Mouse (Mus musculus): ENCODE results near the gene Bmt2.

The Bmt2 gene

GRCm38 (mm10) chr6:13619618-13620017 lies 58.1 kb downstream of the Bmt2 start:
- DNase-seq (ENCODE audit: low read depth in 1 of 2, low spot score in 2 of 2): no peak

DNA sequence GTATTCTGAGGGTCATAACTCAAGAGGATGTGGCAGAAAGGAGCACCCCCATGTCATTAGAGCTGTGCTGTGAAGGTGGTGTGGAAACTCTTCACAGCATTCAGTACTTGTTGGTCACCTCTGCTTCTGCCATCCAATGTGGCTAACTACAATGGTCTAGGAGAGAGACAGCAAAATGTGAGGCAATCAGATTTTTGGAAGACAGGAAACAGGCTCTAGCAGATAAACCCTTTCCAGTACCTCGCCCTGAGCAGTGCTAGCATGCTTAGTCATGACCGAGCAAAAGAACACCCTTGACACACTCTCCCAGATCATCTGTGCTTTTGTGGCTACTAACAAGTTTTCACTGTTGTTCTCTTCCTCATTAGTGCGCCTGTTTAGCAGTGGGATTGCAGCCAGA lies 60.7 kb downstream of the Bmt2 start:
- no peak for DNase-seq (ENCODE audit: low read depth in 1 of 2, low spot score in 2 of 2)

- DNase-seq (ENCODE audit: low read depth in 1 of 2, low spot score in 2 of 2): no peak
These were observed 63.2 kb downstream of the Bmt2 start for GRCm38 (mm10) chr6:13614568-13614967.

DNA sequence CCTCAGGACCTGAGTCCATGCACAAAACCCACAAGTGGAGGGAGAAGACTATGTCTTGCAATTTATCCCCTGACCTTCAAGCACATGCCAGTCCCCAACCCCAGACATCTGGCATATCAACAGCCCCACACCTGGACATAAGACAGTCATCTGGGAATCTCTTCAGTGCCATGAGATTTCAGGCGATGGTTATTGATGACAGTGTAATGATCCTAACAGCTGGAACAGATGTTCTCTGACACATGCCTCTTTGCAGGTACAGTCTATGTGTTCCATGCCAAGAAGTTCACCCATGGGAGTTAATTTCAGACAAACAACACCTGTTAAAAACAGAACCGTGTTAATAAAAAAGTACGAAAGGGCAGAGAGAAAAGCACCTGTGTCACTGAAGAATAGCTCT lies 64.1 kb downstream of the Bmt2 start:
- no peak for DNase-seq (ENCODE audit: low read depth in 1 of 2, low spot score in 2 of 2)

- DNase-seq (ENCODE audit: low read depth in 1 of 2, low spot score in 2 of 2): no peak
These were observed 66.9 kb downstream of the Bmt2 start for GRCm38 (mm10) chr6:13610869-13611268.

- DNase-seq (ENCODE audit: low read depth in 1 of 2, low spot score in 2 of 2): no peak
These were observed 68.2 kb downstream of the Bmt2 start for GRCm38 (mm10) chr6:13609353-13610140.

DNA sequence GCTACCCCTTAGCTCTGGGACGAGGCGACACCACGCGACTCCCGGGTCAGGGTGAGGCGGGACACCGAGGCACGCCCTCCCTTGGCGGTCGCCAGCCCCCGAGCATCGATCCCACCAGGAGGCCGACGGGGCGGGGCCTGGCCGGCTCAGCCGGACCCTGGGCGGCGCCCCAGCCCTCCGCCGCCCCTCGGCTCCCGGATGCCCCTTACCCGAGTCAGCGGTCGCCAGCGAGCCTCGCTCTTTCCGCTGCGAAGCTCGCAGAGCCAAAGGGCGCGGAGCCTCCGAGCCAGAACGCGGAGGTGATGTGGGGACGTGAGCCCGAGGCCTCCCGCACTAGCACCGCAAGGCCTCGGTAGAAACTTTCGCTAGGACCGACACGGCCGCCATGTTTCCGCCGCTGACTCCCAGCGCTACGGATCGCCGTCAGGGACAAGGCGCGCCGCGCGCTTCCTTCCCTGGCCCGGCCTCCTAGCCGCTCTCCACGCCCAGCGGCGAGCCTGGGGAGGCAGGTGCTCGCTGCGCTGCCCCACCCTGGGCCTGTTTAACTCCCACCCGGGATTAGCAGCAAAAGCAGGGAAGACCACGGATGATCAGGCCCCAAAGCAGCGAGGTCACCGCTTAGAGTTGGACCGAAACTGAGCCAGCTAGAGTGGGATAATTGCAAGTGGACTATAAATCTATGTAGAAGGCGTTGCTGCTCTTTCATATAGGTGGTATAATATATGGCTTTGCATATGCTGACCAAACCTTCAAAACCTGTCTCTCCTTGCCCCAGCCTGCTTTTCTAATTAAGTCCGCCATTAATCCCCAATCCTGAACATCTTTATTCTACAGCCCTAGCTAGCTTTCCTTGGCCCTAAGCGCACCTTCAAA lies 69.9 kb downstream of the Bmt2 start, which contains the start of gene Tmem168:
Gene Tmem168 (minus strand): TSS at position 480 of the 873 bp plus-strand sequence.
- DNase-seq (ENCODE audit: low read depth in 1 of 2, low spot score in 2 of 2): peak; percentile 69 to 81

DNA sequence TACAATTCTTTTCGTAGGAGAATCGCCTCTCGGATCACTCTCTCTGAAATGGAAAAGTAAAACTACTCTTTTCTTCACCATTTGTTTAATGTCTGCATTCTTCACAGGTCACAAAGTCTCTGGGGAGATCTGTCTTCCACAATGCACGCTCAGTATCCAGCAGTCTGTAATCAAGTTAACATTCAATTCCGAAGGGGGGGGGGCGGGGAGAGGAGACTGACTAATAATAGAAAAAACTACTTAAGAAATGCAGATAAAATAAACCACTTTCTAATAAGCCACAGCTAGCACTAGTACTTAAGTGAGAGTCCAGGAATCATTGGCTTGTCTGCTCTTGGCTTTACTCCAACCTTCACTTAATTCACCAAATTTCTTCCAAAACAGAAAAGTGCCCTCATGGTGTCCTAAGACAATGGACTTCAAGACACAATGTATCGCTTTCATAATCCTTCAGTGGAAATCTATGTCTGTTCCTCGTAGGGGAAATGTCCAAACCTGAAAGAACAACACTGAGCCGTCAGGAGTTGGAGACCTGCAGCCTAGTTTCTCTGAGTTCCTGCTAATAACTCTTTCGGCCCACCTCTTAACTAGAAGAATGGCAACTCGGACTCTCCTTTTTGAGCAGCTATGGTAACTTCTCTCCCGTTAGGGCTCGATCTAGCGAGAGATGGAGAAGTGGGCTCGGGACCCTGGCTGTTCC lies 70.7 kb downstream of the Bmt2 start:
- peak in 1 of 2 experiments; percentile 13 for DNase-seq (ENCODE audit: low read depth in 1 of 2, low spot score in 2 of 2)

- DNase-seq (ENCODE audit: low read depth in 1 of 2, low spot score in 2 of 2): no peak
These were observed 71.4 kb downstream of the Bmt2 start for GRCm38 (mm10) chr6:13606394-13606793.

DNA sequence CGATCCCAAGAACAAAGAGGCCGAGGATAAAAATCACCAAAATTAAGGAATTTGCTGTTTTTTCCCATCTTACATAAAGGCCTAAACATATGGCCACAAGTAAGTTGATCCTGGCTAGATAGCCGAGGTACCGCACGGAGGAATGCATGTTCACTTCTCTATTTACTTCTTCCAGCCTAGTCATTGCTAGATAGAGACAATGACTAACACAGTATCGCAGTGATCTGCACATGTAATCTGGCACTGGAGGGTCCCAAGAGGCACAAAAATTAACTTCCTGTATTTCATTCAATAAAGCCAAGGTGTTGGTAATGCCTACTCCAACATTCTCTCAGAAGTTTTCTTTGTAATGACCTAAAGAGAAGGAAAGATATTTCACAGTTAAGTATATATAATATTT lies 74.6 kb downstream of the Bmt2 start:
- DNase-seq (ENCODE audit: low read depth in 1 of 2, low spot score in 2 of 2): no peak

GRCm38 (mm10) chr6:13601587-13601986 lies 76.2 kb downstream of the Bmt2 start:
- peak; percentile 31 to 68 for DNase-seq (ENCODE audit: low read depth in 1 of 2, low spot score in 2 of 2)

DNA sequence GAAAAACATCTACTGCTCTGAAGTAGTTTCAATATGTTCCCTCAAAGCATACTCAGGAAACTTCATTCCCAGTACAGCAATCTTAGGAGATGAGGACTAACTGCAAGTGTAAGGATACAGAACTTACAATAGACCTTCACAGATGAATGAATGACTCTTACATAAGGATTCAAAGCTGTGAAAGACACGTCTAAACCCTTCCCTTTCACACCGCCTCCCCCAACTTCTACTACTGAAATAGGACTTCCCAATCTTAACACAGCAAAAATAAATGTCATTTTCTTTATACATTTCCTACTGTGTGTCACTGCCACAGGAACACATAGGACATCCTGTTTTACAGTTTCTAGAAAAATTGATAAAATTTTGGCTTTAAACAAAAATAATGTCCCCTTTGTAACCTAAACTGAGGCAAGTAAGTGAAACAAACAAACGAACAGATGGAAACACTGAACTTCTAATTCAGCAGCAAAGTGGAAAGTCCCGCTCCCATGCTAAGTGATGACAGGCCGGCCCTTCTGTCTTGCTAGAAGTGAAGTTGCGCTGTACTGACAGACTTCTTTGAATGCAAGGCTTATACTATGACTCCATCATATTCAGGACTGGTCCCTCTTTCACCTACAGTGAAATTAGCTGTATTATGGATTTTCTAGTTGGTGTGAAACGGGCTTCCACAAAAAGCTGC lies 79.4 kb downstream of the Bmt2 start:
- DNase-seq (ENCODE audit: low read depth in 1 of 2, low spot score in 2 of 2): no peak

DNA sequence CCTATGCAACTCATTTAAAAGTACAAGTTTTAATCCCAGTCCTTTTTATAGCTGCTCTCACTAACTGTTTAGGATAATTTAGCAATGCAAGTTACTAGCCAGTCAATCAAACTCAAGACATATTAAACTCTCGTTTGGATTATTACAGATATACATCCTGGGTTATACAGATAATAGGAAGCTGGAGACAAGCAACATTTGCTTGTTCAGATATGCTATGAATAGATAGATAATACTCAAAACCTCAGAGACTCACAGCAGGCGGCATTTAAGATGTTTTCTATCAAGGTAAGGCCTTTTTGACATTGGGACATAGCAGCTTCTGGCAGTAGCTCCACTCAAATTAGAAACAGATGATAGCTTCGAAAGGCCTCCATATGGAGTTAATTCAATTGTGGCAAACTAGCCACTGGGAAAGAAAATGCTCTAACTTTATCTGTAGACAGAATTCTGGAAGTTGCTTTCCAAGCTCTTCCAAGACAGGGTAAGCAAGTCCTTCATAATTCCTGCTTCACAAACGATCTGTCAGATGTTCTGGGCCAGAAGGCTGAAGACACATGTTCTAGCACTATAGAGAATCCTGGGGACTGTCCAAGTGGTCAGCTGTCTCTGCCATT lies 84.9 kb downstream of the Bmt2 start:
- no peak for DNase-seq (ENCODE audit: low read depth in 1 of 2, low spot score in 2 of 2)

- DNase-seq (ENCODE audit: low read depth in 1 of 2, low spot score in 2 of 2): no peak
These were observed 91.2 kb downstream of the Bmt2 start for GRCm38 (mm10) chr6:13586560-13586959.

DNA sequence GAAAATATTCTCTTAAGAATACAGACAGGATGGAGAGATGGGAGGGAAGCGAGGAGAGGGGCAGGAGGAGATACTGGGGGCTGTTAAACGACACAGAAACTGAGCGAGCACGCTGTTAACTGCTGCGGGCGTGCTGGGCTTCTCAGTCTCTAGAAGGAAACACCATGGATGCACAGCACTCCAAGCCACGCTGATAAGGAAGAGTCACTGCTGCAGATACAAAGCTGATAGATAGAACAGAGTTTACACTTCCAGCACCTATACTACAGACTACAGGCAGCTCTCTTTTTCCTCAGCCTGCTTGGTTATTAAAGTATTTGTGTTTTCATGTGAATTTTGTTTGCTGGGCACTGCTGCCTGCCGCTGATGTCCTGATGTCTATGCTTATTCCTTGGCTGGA lies 91.6 kb downstream of the Bmt2 start:
- DNase-seq (ENCODE audit: low read depth in 1 of 2, low spot score in 2 of 2): no peak

DNA sequence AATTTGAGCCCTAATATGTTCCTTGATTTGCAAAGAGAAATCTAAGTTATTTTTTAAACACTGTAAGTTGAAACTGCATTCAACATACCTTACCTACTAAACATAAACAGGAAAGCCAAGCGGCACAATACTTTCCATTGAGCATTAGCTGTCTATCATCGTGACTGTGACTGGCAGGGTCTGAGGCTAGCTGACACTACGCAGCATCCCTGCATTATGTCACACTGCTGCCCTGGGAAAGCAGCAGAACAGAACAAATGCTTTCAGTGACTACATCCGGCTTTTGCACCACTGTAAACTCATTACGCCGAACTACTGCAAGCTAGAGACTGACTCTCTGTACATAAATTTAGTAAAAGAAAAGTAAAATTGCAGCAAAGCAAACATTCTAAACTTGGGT lies 93.0 kb downstream of the Bmt2 start:
- no peak for DNase-seq (ENCODE audit: low read depth in 1 of 2, low spot score in 2 of 2)

DNA sequence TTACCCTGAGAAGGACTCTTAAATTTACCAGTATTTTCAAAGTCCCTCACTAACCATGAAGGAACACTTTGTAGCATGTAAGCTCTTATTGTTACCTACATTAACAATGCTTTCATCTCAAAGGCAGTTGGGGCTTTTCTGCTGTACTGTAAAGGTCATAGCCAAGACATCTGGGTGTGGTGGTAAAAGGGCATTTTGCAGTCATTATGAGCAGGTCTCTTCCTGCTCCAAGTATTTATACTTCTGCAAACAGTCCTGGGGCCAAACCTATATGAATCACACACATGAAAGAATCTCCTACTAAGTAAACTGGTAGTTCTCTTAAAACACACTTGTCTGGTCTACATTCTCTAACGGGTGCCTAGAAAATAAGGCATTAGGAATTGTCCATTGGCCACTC lies 95.7 kb downstream of the Bmt2 start:
- no peak for DNase-seq (ENCODE audit: low read depth in 1 of 2, low spot score in 2 of 2)
